Mouse (Mus musculus) fat pad, adult 2 months (tissue): ENCODE data around the gene Dcaf17.

Source experiments
- DNase-seq: peaks from one replicate; pipeline ENCODE4 v3.0.0-alpha.2; 2011; ENCODE audit warnings: low read depth, low spot score; ENCODE audit errors: extremely low read depth

Gene Dcaf17

GRCm38 (mm10) chr2:71050511-71050910 is 4.6 kb upstream of the Dcaf17 start:
- DNase-seq: no peak

GRCm38 (mm10) chr2:71054716-71055115 is 412 bp upstream of the Dcaf17 start:
- no peak for DNase-seq

GRCm38 (mm10) chr2:71056115-71056835 is 1.1 kb downstream of the Dcaf17 start:
- DNase-seq: no peak

GRCm38 (mm10) chr2:71071601-71072000 is 16.5 kb downstream of the Dcaf17 start:
- no peak for DNase-seq

- DNase-seq: no peak
These were observed 18.2 kb downstream of the Dcaf17 start for GRCm38 (mm10) chr2:71073330-71073729.

GRCm38 (mm10) chr2:71073828-71074227 is 18.7 kb downstream of the Dcaf17 start:
- DNase-seq: no peak

- DNase-seq: no peak
These were observed 27.3 kb downstream of the Dcaf17 start for GRCm38 (mm10) chr2:71082416-71082815.

GRCm38 (mm10) chr2:71083454-71084193 is 28.5 kb downstream of the Dcaf17 start:
- DNase-seq: no peak

GRCm38 (mm10) chr2:71089766-71090165 is 34.6 kb downstream of the Dcaf17 start:
- no peak for DNase-seq

GRCm38 (mm10) chr2:71090660-71091445 is 35.7 kb downstream of the Dcaf17 start:
- no peak for DNase-seq

- DNase-seq: no peak
These were observed 41.0 kb downstream of the Dcaf17 start for GRCm38 (mm10) chr2:71096170-71096569.

- DNase-seq: no peak
These were observed 47.6 kb downstream of the Dcaf17 start for GRCm38 (mm10) chr2:71102621-71103291.

GRCm38 (mm10) chr2:71103292-71103680 is 48.2 kb downstream of the Dcaf17 start:
- no peak for DNase-seq

GRCm38 (mm10) chr2:71104696-71105095 is 49.6 kb downstream of the Dcaf17 start:
- DNase-seq: no peak

- no peak for DNase-seq
These were observed 50.5 kb downstream of the Dcaf17 start for GRCm38 (mm10) chr2:71105469-71106215.

- DNase-seq: no peak
These were observed 52.1 kb downstream of the Dcaf17 start for GRCm38 (mm10) chr2:71107225-71107624.

- no peak for DNase-seq
These were observed 53.4 kb downstream of the Dcaf17 start for GRCm38 (mm10) chr2:71108541-71108940.

GRCm38 (mm10) chr2:71113489-71114171 is 58.5 kb downstream of the Dcaf17 start:
- no peak for DNase-seq

GRCm38 (mm10) chr2:71116151-71116550 is 61.0 kb downstream of the Dcaf17 start:
- no peak for DNase-seq
